Mouse (Mus musculus): ENCODE results near the gene Gpr33.

The Gpr33 gene

GRCm38 (mm10) chr12:52027963-52028362 lies at the start of gene Gpr33:
Gene Gpr33, minus strand, starts transcription at chr12:52028063.
- no peak for DNase-seq

- DNase-seq = no peak
Observed at GRCm38 (mm10) chr12:52049324-52049723, 21.5 kb upstream of the Gpr33 start.

- DNase-seq = no peak
Observed at GRCm38 (mm10) chr12:52046371-52046770, 18.5 kb upstream of the Gpr33 start.

GRCm38 (mm10) chr12:52042818-52043336 lies 15.0 kb upstream of the Gpr33 start:
- no peak for DNase-seq

- no peak for DNase-seq
Observed at GRCm38 (mm10) chr12:52038352-52038751, 10.5 kb upstream of the Gpr33 start.

GRCm38 (mm10) chr12:52034956-52035355 lies 7.1 kb upstream of the Gpr33 start:
- DNase-seq = no peak

- no peak for DNase-seq
Observed at GRCm38 (mm10) chr12:52032276-52032675, 4.4 kb upstream of the Gpr33 start.

GRCm38 (mm10) chr12:52014494-52015029 lies 13.3 kb downstream of the Gpr33 start:
- DNase-seq = no peak

GRCm38 (mm10) chr12:52014044-52014443 lies 13.8 kb downstream of the Gpr33 start:
- no peak for DNase-seq

GRCm38 (mm10) chr12:52013274-52013673 lies 14.6 kb downstream of the Gpr33 start:
- no peak for DNase-seq

GRCm38 (mm10) chr12:52012159-52012558 lies 15.7 kb downstream of the Gpr33 start:
- DNase-seq = no peak

GRCm38 (mm10) chr12:52010630-52010961 lies 17.3 kb downstream of the Gpr33 start:
- DNase-seq = no peak

GRCm38 (mm10) chr12:52009928-52010629 lies 17.8 kb downstream of the Gpr33 start:
- no peak for DNase-seq

GRCm38 (mm10) chr12:52006633-52006994 lies 21.2 kb downstream of the Gpr33 start:
- no peak for DNase-seq

GRCm38 (mm10) chr12:52005877-52006632 lies 21.8 kb downstream of the Gpr33 start, which contains the start of gene Dtd2:
Gene Dtd2, minus strand, starts transcription at chr12:52006501.
- DNase-seq = peak; percentile 88 to 89

- no peak for DNase-seq
Observed at GRCm38 (mm10) chr12:52002746-52003145, 25.1 kb downstream of the Gpr33 start.

GRCm38 (mm10) chr12:52001544-52001943 lies 26.3 kb downstream of the Gpr33 start:
- peak in 1 of 2 experiments; percentile 13 for DNase-seq

GRCm38 (mm10) chr12:51998366-51998932 lies 29.4 kb downstream of the Gpr33 start:
- DNase-seq = no peak

- no peak for DNase-seq
Observed at GRCm38 (mm10) chr12:51995738-51996536, 31.9 kb downstream of the Gpr33 start.

- no peak for DNase-seq
Observed at GRCm38 (mm10) chr12:51990629-51991028, 37.2 kb downstream of the Gpr33 start.

- no peak for DNase-seq
Observed at GRCm38 (mm10) chr12:51988536-51988935, 39.3 kb downstream of the Gpr33 start.

- DNase-seq = no peak
Observed at GRCm38 (mm10) chr12:51985826-51986225, 42.0 kb downstream of the Gpr33 start.
